Mouse (Mus musculus) cerebellum, adult 2 months (tissue): ENCODE results near the gene Sel1l3. TPM values are rescaled to one million over a fixed set of nuclear protein-coding genes. Genes with fewer than 3 reads are reported as not detected.

Experiments
- DNase-seq, 2 experiments: peaks; one replicate each; pipeline ENCODE4 v3.0.0; 2021
- H3K27ac ChIP-seq: fragments of 200-500 bp; 2 replicates; pipeline ENCODE4 v1.5.1; 2012; ENCODE audit warnings: low read length, control low read depth, inconsistent platforms; ENCODE audit not compliant: insufficient read depth
- H3K27me3 ChIP-seq: fragments of 200-500 bp; 2 replicates; pipeline ENCODE4 v1.6.1; 2012; ENCODE audit warnings: inconsistent platforms, mild to moderate bottlenecking, low read length, moderate library complexity; ENCODE audit not compliant: control insufficient read depth, insufficient read depth
- H3K4me1 ChIP-seq: fragments of 200-500 bp; 2 replicates; pipeline ENCODE4 v1.6.1; 2011; ENCODE audit warnings: low read length; ENCODE audit not compliant: control insufficient read depth, insufficient read depth
- H3K4me3 ChIP-seq: fragments of 200-500 bp; replicated peaks from 2 replicates; pipeline ENCODE3; 2011; ENCODE audit warnings: mild to moderate bottlenecking, low read depth, low read length, control low read depth; ENCODE audit not compliant: insufficient read depth
- CTCF ChIP-seq: fragments of 200-500 bp; IDR thresholded peaks from 2 replicates; pipeline ENCODE4 v1.5.1; 2011; ENCODE audit warnings: low read depth, mild to moderate bottlenecking, control low read depth, low read length, moderate library complexity, borderline replicate concordance; ENCODE audit not compliant: insufficient read depth
- POLR2A ChIP-seq: fragments of 200-500 bp; IDR thresholded peaks from 2 replicates; pipeline ENCODE4 v1.6.1; 2011; ENCODE audit warnings: low read length, control low read depth, borderline replicate concordance; ENCODE audit not compliant: insufficient read depth
- WGBS: fragments of 180-500 bp; shearing (Covaris S2); methylation state at CpG from one replicate; pipeline ENCODE4 v1.1.7; 2018; 5-methylcytosine and 5-hydroxymethylcytosine counted together
- polyA plus RNA-seq: library from polyadenylated mRNA; depleted of rRNA; stranded (reverse); fragments of >200 nt; gene quantifications from 2 replicates; pipeline ENCODE4 v1.2.3, GENCODE M21; 2012

The Sel1l3 gene
- polyA plus RNA-seq, 1 experiment = 70.8 TPM

DNA sequence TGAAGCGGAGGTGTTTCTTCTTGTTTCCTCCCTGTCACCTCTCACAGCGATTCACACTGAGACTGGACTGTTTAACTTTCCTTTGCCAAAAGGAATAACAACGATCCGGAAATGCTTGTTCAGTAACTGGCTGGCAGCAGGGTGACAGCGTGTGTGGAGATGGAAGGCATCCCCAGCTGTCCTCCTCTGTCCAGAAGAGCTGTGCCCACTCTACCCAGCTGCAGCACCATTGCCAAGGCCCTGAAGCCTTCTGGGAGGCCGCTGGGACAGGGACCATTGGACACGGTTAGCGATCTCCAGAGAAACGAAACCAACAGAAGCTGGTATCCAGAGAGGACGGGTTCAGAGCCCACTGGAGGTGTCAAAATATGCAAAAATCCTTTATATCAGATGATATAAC is 30.2 kb upstream of the Sel1l3 start:
- WGBS = 47% methylated on average over 10 of the region's 10 CpGs
- DNase-seq = no peak
- TF ChIP-seq POLR2A = no peak
- TF ChIP-seq CTCF = no peak
- Histone ChIP-seq H3K4me1 (no peaks in the 10 kb centered on the region; the same call in 1 of the 2 replicates), H3K4me3 (no peak overlapping the region), H3K27ac (no peak overlapping the region), H3K27me3 (no peaks in the 10 kb centered on the region)

DNA sequence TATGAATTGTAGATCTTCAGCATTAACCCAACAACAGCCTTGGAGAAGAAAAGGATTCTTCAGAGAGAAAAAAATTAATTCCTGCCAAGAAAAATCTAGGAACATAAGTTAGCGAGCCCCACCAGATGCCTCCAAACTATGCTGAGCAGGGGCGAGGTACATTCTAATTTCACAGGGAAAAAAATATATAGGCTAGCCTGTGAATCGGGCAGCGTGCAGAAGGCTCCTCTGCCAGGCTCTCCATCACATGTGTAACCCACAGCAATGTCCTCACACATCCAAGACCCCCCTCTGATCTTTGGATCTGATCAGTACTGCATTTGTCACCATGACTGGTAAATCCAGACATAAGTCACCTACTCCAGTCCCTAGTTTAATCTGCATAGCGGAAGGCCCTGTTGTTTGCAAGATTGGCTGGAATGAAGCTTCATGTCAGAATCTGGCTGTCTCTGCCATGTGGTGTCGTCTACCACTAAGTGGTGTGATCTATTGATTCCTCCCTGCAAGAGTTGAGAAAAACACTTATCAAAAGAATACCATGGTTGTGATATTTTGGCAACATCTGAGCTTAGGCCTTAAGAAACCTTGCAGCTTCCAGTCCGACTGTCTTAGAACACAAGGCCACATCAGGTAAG is 29.3 kb upstream of the Sel1l3 start:
- TF ChIP-seq CTCF = no peak
- TF ChIP-seq POLR2A = no peak

DNA sequence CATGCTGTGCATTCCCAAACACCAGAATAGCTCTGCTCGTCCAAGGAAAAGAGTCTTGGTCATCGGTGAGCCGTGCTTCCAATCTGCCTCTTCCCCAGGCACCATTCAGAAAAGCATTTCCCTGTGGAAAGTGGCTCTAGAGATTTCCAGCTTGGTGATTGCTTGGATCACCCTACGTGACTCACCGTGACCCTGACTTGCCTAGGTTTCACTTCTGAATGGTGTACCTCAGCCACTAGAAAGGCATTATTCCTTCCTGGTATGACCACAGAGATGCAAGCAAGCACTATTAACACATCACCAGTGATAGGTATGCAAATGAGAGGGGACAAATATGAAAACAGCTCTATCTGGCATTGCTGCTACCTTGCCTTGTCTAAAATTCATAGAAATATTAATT is 28.2 kb upstream of the Sel1l3 start:
- no peak overlapping the region for H3K4me3 ChIP-seq
- no peak overlapping the region for H3K27ac ChIP-seq
- H3K4me1 ChIP-seq = no peaks in the 10 kb centered on the region; the same call in 1 of the 2 replicates
- WGBS = 75% methylated on average over 5 of the region's 5 CpGs
- no peaks in the 10 kb centered on the region for H3K27me3 ChIP-seq
- DNase-seq = no peak
- TF ChIP-seq CTCF = no peak
- no peak for TF ChIP-seq POLR2A

More for the DNA sequence above, 29.3 kb upstream of the Sel1l3 start:
- no peak for DNase-seq
- H3K27ac ChIP-seq = no peak overlapping the region
- no peak overlapping the region for H3K4me3 ChIP-seq
- H3K4me1 ChIP-seq = no peaks in the 10 kb centered on the region; the same call in 1 of the 2 replicates
- WGBS = 88% methylated on average over 7 of the region's 7 CpGs
- H3K27me3 ChIP-seq = no peaks in the 10 kb centered on the region

DNA sequence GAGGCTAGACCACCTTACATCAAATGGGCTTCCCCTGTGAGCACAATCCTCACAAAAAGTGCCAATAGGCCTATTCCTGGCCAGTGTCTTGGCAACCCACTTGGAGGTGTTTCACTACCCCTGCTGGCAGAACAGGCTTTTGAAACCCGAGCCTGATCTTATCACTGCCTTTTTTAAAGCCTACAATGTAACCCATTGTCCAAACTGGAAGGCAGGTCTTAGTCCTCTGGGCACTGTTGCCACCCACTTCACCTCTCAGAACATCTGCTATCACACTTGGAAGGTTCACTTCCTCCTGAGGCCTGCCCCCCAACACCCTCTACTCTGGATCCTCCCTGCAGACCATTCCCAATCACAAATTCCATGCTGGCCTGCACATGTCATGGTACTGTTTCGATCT is 27.4 kb upstream of the Sel1l3 start:
- H3K27ac ChIP-seq = no peak overlapping the region
- WGBS = 52% methylated on average over 2 of the region's 2 CpGs
- no peak overlapping the region for H3K4me3 ChIP-seq
- no peak for DNase-seq
- no peaks in the 10 kb centered on the region; the same call in 1 of the 2 replicates for H3K27me3 ChIP-seq
- TF ChIP-seq POLR2A = no peak
- no peak for TF ChIP-seq CTCF
- H3K4me1 ChIP-seq = peaks cover 2% of the 10 kb centered on the region

DNA sequence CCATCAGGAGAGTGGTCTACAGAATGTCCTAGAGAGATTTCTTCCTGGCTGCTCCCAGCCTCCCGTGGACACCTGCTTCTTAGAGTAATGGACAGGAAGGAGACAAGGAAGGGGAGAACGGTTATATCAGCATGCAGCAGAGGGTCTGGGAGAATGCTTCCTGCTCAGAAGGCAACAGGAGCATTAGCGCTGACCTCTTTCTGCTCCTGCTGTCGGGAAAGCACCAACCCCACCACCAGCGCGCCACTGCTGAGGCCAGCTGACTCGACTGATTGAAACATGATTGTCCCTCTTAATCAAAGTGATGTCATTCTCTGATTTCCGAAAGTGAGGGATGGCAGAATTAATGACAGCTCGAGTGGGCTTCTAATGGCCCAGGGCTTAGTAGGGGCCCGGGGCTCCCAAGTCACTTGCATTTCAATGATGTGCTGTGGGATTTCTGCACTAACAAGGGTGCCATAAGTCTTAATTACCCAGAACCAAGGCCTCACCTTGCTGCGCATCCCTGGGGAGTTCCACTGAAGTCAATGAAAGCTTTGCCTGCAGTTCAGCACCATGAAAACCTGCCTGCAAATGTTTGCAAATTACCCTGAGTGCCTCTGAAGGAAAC is 26.2 kb upstream of the Sel1l3 start:
- WGBS = 81% methylated on average over 11 of the region's 11 CpGs
- H3K27me3 ChIP-seq = no peaks in the 10 kb centered on the region; the same call in 1 of the 2 replicates
- peaks cover 8% of the 10 kb centered on the region for H3K4me1 ChIP-seq
- no peak for TF ChIP-seq POLR2A
- TF ChIP-seq CTCF = no peak
- H3K4me3 ChIP-seq = no peak overlapping the region
- H3K27ac ChIP-seq = no peak overlapping the region
- DNase-seq = no peak

DNA sequence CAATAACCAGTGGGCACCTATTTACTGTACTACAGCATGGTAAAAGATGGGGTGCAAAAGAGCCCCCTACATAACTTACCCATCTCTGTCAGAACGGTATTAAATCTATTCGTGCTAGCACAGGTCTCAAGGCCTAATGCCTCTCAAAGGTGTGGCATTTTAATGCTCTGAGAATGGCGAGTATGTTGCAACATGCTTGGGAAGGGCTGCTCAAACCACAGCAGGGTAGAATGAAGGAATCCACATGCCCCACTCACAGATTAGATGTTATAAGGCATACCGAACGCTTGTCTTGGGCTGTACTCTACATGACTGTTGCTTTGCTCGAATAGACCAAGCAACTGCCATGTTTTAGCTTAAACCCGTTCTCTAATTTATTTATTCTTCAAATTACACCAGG is 25.5 kb upstream of the Sel1l3 start:
- TF ChIP-seq CTCF (no peak), POLR2A (no peak)
- 96% methylated on average over 7 of the region's 7 CpGs for WGBS
- DNase-seq = no peak
- H3K4me1 ChIP-seq = peaks cover 8% of the 10 kb centered on the region
- H3K27me3 ChIP-seq = no peaks in the 10 kb centered on the region; the same call in 1 of the 2 replicates
- H3K27ac ChIP-seq = no peak overlapping the region
- no peak overlapping the region for H3K4me3 ChIP-seq

DNA sequence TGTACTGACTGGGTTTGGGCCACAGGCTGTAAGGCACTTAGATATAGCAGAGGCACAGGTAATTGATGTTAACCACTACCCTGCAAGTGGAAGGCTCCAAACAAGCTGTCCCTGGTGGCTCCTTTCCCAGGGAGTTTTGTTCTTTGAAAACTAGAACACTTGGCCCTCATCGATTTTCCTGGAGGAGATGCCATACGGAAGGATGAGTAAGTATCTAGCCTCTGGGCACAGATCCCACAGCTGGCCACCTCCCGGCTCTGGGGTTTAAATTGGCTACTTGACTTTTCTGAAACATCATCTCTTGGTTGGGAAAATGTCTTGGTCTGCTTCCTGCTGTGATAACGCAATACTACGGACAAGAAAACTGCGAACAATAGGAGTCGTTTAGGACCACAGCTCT is 25.0 kb upstream of the Sel1l3 start:
- Histone ChIP-seq H3K4me3 (no peak overlapping the region), H3K27me3 (no peaks in the 10 kb centered on the region; the same call in 1 of the 2 replicates), H3K4me1 (peaks cover 8% of the 10 kb centered on the region), H3K27ac (no peak overlapping the region)
- 71% methylated on average over 7 of the region's 7 CpGs for WGBS
- TF ChIP-seq CTCF = no peak
- no peak for TF ChIP-seq POLR2A
- no peak for DNase-seq

DNA sequence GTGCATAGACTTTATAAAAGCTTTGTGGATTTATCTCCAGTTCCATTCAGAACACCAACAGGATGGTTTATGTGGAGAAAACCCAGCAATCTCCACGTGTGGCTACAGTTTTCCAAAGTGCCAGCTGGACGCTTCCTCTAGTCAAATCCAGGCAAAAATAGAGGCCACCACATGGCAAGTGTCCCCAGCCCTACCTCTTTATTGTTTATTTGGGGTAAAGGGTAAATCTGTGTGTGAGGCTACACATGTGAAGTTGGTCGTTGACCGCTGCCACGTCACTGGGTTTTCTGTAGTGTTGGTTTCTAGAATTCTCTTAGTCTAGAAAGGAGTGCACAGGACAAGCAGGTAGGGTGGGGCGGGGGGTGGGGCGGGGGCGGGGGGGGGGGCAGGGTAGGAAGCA is 23.0 kb upstream of the Sel1l3 start:
- Histone ChIP-seq H3K4me3 (no peak overlapping the region), H3K27me3 (no peaks in the 10 kb centered on the region; the same call in 1 of the 2 replicates), H3K4me1 (peaks cover 8% of the 10 kb centered on the region), H3K27ac (no peak overlapping the region)
- 64% methylated on average over 7 of the region's 8 CpGs for WGBS
- DNase-seq = peak in 1 of 2 experiments; percentile 48
- TF ChIP-seq CTCF (no peak), POLR2A (no peak)
